Mouse (Mus musculus) cerebellum, adult 2 months (tissue): ENCODE results near the gene 5730522E02Rik.

Experiments used
- CTCF ChIP-seq: fragments of 200-500 bp; IDR thresholded peaks from 2 replicates; pipeline ENCODE4 v1.5.1; 2011; ENCODE audit warnings: low read depth, mild to moderate bottlenecking, control low read depth, low read length, moderate library complexity, borderline replicate concordance; ENCODE audit not compliant: insufficient read depth
- POLR2A ChIP-seq: fragments of 200-500 bp; IDR thresholded peaks from 2 replicates; pipeline ENCODE4 v1.6.1; 2011; ENCODE audit warnings: low read length, control low read depth, borderline replicate concordance; ENCODE audit not compliant: insufficient read depth

DNA sequence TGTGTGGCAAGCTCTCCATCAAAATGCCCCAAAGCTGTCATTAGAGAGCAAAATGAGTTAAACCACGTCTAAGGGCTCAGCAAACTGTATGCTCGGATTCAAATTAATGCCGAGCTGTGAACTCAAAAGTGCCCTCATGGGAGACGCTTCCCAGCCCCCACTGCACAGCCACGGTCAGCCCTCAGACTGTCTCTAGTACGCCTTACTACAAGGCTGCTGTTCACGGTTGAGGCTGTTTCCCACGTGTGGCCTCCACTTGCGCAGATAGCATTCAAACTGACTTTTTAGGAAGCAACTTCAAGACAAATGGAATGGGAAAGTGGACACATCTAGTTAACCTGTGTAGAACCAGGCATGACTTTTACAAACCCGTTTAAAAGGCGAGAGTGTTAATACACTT, 79.7 kb downstream of the 5730522E02Rik start:
- no peak for TF ChIP-seq POLR2A
- no peak for TF ChIP-seq CTCF
